Mouse (Mus musculus) liver, adult 2 months (tissue): Measurements from ENCODE around the gene Gmfb.

Source experiments
- CTCF ChIP-seq: fragments of 200-500 bp; IDR thresholded peaks from 2 replicates; pipeline ENCODE4 v1.5.1; 2011; ENCODE audit warnings: low read depth, low read length, control low read depth
- POLR2A ChIP-seq: fragments of 200-500 bp; IDR thresholded peaks from 2 replicates; pipeline ENCODE4 v1.6.1; 2011; ENCODE audit warnings: low read length, control low read depth; ENCODE audit not compliant: insufficient read depth; ENCODE audit errors: extremely low read depth

- TF ChIP-seq CTCF (no peak), POLR2A (no peak)
Observed at GRCm38 (mm10) chr14:46849769-46850168, 27.7 kb upstream of the Gmfb start.
